Mouse (Mus musculus): Measurements from ENCODE around the gene Kank1. TPM values are rescaled to one million over a fixed set of nuclear protein-coding genes. Genes with fewer than 3 reads are reported as not detected.

Gene Kank1
- polyA plus RNA-seq, 1 experiment from 2014 or later: 3.9 TPM

DNA sequence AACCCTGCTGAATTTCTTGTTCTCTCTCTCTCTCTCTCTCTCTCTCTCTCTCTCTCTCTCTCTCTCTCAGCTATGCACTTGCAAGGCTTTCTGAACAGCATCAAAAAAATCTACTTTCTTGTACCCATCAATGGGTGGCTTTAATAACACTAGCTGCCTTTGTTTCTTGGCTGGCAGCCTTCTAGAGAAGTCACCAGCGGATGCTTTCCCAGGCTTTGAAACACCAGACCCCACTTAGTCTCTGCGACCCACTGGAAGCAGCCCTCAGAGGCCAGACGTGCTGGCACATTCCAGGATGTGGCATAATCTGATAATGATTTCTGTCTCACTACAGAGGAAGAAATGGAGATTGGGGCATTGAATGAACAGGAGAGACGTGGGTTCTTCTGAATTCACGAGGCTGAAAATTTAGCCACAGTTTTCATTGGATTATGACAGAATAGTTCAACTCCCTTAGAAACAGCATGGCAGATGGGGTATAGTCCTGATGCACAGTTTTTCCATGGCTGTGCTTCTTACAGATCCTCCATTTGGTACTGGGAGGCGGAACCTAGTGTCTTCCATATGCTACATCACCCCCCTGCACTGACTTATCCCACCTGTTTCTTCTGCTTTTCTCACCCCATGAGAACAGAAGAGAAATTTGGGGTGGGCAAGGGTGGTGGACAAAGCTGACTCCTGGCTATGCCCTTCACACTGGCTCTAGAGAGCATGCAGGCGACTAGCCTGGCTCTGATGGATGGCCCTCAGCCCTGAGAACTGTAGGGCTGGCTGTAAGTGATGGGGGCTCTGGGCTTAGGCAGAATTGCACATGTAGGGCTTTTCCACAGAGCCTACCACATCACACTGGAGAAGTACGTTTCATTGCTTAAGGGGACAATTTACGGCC is 88.6 kb downstream of the Kank1 start:
- ATAC-seq (replicated peaks): no peak
- Histone ChIP-seq H3K4me3 (no peak overlapping the region), H3K9ac (replicated peaks) (no peak overlapping the region), H3K4me1 (peaks cover 7% of the 10 kb centered on the region; the same call in 1 of the 2 replicates), H3K9me3 (no peaks in the 10 kb centered on the region), H3K36me3 (no peaks in the 10 kb centered on the region), H3K27me3 (no peaks in the 10 kb centered on the region), H3K4me2 (replicated peaks) (no peak overlapping the region), H3K27ac (replicated peaks) (no peak overlapping the region)
- 60% methylated on average over 9 of the region's 9 CpGs for WGBS

DNA sequence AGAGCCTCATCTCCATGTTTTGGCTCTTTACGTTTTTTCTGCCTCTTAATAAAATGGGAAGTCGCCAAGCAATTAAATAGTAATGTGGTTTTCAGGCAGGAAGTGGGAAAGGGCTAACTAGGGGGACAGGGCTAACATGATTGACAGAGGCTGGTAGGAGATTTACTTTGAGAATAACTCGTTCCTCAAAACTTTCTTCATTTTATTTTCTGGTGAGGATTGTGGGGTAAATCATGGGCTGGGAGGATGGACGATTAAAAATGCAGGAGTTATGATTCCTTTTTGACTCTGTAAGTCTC is 89.2 kb downstream of the Kank1 start:
- no peak overlapping the region for H3K4me3 ChIP-seq
- H3K9ac ChIP-seq (replicated peaks): no peak overlapping the region
- no peak overlapping the region for H3K4me2 ChIP-seq (replicated peaks)
- no peaks in the 10 kb centered on the region for H3K36me3 ChIP-seq
- H3K9me3 ChIP-seq: no peaks in the 10 kb centered on the region
- no peak for ATAC-seq (replicated peaks)
- 67% methylated on average over 4 of the region's 4 CpGs for WGBS
- no peaks in the 10 kb centered on the region for H3K27me3 ChIP-seq
- H3K4me1 ChIP-seq: peaks cover 7% of the 10 kb centered on the region; the same call in 1 of the 2 replicates
- H3K27ac ChIP-seq (replicated peaks): no peak overlapping the region

DNA sequence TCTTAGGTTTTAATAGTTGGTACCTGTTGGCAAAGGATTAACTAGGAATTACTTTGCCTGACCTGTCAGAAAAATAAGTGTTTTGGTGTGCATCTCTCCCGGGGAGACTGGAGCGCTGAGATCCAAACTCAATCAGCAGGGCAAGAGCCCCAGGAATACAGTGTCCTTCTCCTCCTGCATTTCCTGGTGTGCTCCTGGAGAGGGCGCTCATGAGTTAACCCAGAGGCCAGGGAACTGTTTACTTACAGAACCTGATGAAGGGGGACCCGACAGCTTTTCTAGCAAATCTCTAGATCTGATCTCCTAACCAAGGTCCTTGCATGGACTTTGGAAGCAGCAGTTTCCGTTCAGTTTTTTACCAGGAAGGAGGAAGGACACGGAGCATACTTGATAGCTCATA is 90.9 kb downstream of the Kank1 start:
- Histone ChIP-seq H3K9me3 (no peaks in the 10 kb centered on the region), H3K9ac (replicated peaks) (no peak overlapping the region), H3K27me3 (no peaks in the 10 kb centered on the region), H3K4me2 (replicated peaks) (no peak overlapping the region), H3K4me1 (peaks cover 7% of the 10 kb centered on the region; the same call in 1 of the 2 replicates), H3K4me3 (no peak overlapping the region), H3K36me3 (no peaks in the 10 kb centered on the region), H3K27ac (replicated peaks) (no peak overlapping the region)
- no peak for ATAC-seq (replicated peaks)
- 77% methylated on average over 6 of the region's 6 CpGs for WGBS

- H3K4me3 ChIP-seq: no peak overlapping the region
- no peaks in the 10 kb centered on the region for H3K27me3 ChIP-seq
- no peak overlapping the region for H3K27ac ChIP-seq (replicated peaks)
- H3K4me2 ChIP-seq (replicated peaks): no peak overlapping the region
- H3K9ac ChIP-seq (replicated peaks): no peak overlapping the region
- H3K9me3 ChIP-seq: no peaks in the 10 kb centered on the region
- no peaks in the 10 kb centered on the region for H3K36me3 ChIP-seq
- H3K4me1 ChIP-seq: no peaks in the 10 kb centered on the region
- 60% methylated on average over 3 of the region's 3 CpGs for WGBS
- no peak for ATAC-seq (replicated peaks)
Measured at GRCm38 (mm10) chr19:25334360-25334759, 97.6 kb downstream of the Kank1 start.

GRCm38 (mm10) chr19:25336731-25337130 is 100.0 kb downstream of the Kank1 start:
- Histone ChIP-seq H3K36me3 (no peaks in the 10 kb centered on the region), H3K4me2 (replicated peaks) (no peak overlapping the region), H3K4me1 (no peaks in the 10 kb centered on the region; the same call in 1 of the 2 replicates), H3K9ac (replicated peaks) (no peak overlapping the region), H3K27ac (replicated peaks) (no peak overlapping the region), H3K27me3 (no peaks in the 10 kb centered on the region), H3K9me3 (no peaks in the 10 kb centered on the region), H3K4me3 (no peak overlapping the region)
- ATAC-seq (replicated peaks): no peak
- 92% methylated on average over 8 of the region's 8 CpGs for WGBS

DNA sequence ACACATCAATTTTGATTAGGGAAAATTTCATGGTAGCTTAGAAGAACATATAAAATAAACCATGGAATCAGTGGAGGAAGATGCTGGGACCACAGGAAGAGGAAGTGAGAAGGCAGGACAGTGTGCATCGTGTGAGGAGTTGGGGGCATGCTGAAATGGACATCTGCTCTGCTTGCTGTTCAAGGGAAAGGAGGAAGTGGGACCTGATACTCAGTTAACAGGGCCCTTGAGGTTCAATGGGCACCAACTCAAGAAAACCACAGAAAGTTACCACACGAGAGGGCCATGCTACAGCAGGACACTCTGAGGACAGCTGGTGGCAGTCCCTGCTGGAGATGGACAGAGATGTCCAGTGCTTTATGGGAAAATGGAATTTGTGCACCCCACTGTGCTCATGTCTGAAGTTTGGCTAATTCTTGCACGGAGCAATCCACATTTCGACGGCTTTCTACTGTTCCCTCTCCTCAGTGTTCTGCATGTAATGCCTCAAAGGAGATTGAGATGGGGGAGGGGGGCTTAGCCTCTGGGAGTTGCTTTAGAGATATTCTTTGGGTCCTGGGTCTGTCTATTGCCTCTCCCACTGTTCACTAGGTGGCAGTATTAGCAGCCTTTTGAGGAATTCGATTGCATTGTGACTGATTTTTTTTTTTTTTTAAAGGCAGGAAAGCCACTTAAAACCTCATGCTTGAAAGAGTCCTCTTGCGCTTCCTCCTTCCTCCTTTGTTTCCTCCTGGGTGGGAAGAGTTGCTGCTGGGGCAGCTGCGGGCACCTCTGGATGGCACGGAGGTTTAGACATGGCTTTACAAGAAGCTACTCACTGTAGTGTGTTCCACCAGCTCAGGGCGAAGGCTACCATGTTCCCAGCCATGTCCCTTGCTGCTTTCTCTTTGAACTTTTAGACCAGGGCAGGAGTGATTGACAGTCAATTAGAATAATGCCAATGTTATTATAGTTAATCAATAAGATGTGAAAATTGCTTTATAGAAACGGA is 104.2 kb downstream of the Kank1 start:
- no peak overlapping the region for H3K9ac ChIP-seq (replicated peaks)
- H3K4me1 ChIP-seq: peaks cover 9% of the 10 kb centered on the region
- H3K36me3 ChIP-seq: no peaks in the 10 kb centered on the region
- no peak overlapping the region for H3K4me3 ChIP-seq
- ATAC-seq (replicated peaks): peak; percentile 83
- H3K9me3 ChIP-seq: no peaks in the 10 kb centered on the region
- H3K27me3 ChIP-seq: no peaks in the 10 kb centered on the region
- H3K27ac ChIP-seq (replicated peaks): no peak overlapping the region
- no peak overlapping the region for H3K4me2 ChIP-seq (replicated peaks)
- 32% methylated on average over 11 of the region's 11 CpGs for WGBS

- no peak overlapping the region for H3K4me2 ChIP-seq (replicated peaks)
- 79% methylated on average over 5 of the region's 5 CpGs for WGBS
- H3K27me3 ChIP-seq: no peaks in the 10 kb centered on the region
- H3K27ac ChIP-seq (replicated peaks): no peak overlapping the region
- no peaks in the 10 kb centered on the region for H3K9me3 ChIP-seq
- H3K9ac ChIP-seq (replicated peaks): no peak overlapping the region
- H3K4me1 ChIP-seq: peaks cover 9% of the 10 kb centered on the region
- ATAC-seq (replicated peaks): no peak
- H3K4me3 ChIP-seq: no peak overlapping the region
- H3K36me3 ChIP-seq: no peaks in the 10 kb centered on the region
Measured at GRCm38 (mm10) chr19:25342026-25342425, 105.3 kb downstream of the Kank1 start.

DNA sequence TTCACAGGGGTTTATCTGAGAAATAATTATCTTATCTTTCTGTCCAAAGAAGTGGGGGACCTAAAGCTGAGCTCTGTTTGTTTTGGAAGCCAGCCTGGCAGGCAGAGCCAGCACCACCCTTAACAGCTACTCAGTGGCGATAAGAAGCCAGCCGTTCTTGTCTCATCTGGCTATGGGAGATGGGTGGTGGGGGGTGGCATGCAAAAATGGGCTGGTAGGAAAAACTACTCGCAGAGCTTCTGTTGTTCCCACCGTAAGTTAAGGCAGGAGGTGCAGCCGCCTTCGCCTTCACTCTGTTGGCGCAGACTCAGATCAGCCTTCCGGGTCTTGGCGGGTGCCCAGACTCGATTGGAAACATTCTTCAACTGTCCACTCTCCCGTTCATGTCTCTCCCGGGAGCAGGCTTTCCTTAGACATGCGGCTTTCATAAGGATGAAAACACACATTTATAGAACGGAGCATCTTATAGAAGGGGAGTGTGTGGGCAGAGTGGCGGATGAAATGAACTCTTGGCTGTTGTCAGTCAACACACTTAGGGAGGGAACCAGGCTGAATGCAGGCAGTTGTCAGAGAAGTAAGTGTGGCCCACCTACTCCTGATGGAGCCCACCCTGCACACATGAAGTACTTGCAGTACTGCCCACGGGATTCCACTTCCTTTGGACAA is 107.0 kb downstream of the Kank1 start:
- Histone ChIP-seq H3K27ac (replicated peaks) (no peak overlapping the region), H3K4me2 (replicated peaks) (peak overlapping the region; percentile 13; the same call in 1 of the 2 replicates), H3K9ac (replicated peaks) (no peak overlapping the region), H3K4me1 (peaks cover 9% of the 10 kb centered on the region), H3K36me3 (no peaks in the 10 kb centered on the region), H3K4me3 (no peak overlapping the region), H3K27me3 (no peaks in the 10 kb centered on the region), H3K9me3 (no peaks in the 10 kb centered on the region)
- WGBS: 50% methylated on average over 16 of the region's 16 CpGs
- no peak for ATAC-seq (replicated peaks)

DNA sequence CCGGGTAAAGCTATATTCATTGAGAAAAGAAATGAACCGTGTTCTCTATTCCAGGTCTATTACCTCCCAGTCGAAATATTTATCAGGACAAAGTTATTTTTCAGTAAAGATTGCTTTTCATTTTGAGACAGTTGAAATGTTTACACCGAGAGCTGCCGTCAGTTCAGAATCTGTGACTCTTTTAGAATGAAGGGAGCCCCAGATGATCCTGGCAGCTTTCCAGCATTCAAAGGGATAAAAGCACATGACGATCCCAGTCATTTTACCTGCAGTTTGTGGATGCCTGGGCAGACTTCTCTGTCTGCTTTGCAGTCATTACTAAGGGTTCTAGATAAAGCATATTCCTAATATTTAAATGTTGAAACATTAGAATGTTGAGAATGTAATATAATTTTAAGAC is 107.6 kb downstream of the Kank1 start:
- Histone ChIP-seq H3K36me3 (no peaks in the 10 kb centered on the region), H3K27me3 (no peaks in the 10 kb centered on the region), H3K9me3 (no peaks in the 10 kb centered on the region), H3K4me3 (no peak overlapping the region), H3K27ac (replicated peaks) (no peak overlapping the region), H3K9ac (replicated peaks) (no peak overlapping the region), H3K4me2 (replicated peaks) (no peak overlapping the region), H3K4me1 (peaks cover 9% of the 10 kb centered on the region)
- 34% methylated on average over 6 of the region's 6 CpGs for WGBS
- no peak for ATAC-seq (replicated peaks)

- Histone ChIP-seq H3K9me3 (no peaks in the 10 kb centered on the region), H3K27ac (replicated peaks) (no peak overlapping the region), H3K36me3 (no peaks in the 10 kb centered on the region), H3K9ac (replicated peaks) (no peak overlapping the region), H3K4me2 (replicated peaks) (no peak overlapping the region), H3K27me3 (no peaks in the 10 kb centered on the region), H3K4me1 (peaks cover 9% of the 10 kb centered on the region), H3K4me3 (no peak overlapping the region)
- 87% methylated on average over 5 of the region's 5 CpGs for WGBS
- ATAC-seq (replicated peaks): no peak
Measured at GRCm38 (mm10) chr19:25345972-25346371, 109.2 kb downstream of the Kank1 start.

DNA sequence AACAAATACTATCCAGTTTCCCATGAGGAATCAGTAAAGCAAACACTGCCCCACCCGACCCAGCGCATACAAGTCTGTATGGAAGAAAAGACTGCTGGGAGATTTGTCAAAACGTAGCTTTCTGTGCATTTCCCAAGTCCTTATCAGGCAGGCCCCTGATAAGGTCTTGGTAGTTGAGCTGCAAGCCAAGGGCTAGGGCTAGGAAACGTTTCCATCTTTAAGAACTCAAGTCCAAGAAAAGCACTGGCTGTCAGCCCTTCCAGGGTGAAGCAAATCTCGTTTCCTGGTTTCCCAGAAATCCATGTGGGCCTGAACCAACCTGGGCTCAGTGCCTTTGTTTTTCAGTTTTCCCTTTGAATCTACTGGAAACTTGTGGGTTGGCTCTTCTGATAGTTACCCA is 110.7 kb downstream of the Kank1 start:
- 75% methylated on average over 5 of the region's 5 CpGs for WGBS
- Histone ChIP-seq H3K9ac (replicated peaks) (no peak overlapping the region), H3K27me3 (no peaks in the 10 kb centered on the region), H3K9me3 (no peaks in the 10 kb centered on the region), H3K27ac (replicated peaks) (no peak overlapping the region), H3K36me3 (no peaks in the 10 kb centered on the region), H3K4me1 (peaks cover 9% of the 10 kb centered on the region; the same call in 1 of the 2 replicates), H3K4me2 (replicated peaks) (no peak overlapping the region), H3K4me3 (no peak overlapping the region)
- ATAC-seq (replicated peaks): no peak
